Mouse (Mus musculus) thymus, adult 18-20 months (tissue): ENCODE data around the gene Treh.

ENCODE experiments used
- DNase-seq, 2 experiments: peaks; one replicate each; pipeline ENCODE4 v3.0.0; 2022; ENCODE audit warnings: mixed read lengths in 2 of 2

Treh gene

DNA sequence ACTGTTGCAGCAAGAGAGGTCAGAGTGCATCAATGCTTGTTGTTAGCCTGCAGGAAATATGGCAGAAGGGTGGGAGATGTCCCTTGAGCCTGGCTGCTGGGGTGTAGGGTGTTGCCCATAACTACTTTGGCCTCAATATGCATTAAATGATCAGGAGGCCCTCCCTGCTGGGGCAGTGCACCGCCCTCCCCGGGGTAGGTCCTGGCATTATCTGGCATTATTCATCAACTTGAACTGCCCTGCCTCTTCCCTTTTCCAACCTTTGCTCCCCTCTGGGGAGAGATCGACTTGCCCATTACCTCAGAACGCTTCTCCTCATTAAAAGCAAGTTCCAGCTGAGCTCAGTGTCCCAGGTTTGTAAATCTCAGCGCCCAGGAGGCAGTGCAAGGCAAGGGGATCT lies 6.5 kb downstream of the Treh start:
- DNase-seq, result no peak

DNA sequence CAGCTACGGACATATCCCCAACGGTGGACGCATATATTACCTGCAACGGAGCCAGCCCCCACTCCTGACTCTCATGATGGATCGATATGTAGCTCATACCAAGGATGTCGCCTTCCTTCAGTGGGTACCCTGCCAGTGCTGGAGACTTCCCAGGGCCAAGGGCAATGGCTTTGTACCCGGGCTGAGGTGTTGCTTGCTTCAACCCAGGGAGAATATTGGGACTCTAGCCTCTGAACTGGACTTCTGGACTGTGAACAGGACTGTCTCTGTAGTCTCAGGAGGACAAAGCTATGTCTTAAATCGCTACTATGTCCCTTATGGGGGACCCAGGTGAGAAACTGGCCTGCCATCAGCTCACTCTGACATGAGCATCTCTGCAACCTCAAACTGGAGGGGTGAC lies 10.0 kb downstream of the Treh start:
- DNase-seq, result no peak

DNA sequence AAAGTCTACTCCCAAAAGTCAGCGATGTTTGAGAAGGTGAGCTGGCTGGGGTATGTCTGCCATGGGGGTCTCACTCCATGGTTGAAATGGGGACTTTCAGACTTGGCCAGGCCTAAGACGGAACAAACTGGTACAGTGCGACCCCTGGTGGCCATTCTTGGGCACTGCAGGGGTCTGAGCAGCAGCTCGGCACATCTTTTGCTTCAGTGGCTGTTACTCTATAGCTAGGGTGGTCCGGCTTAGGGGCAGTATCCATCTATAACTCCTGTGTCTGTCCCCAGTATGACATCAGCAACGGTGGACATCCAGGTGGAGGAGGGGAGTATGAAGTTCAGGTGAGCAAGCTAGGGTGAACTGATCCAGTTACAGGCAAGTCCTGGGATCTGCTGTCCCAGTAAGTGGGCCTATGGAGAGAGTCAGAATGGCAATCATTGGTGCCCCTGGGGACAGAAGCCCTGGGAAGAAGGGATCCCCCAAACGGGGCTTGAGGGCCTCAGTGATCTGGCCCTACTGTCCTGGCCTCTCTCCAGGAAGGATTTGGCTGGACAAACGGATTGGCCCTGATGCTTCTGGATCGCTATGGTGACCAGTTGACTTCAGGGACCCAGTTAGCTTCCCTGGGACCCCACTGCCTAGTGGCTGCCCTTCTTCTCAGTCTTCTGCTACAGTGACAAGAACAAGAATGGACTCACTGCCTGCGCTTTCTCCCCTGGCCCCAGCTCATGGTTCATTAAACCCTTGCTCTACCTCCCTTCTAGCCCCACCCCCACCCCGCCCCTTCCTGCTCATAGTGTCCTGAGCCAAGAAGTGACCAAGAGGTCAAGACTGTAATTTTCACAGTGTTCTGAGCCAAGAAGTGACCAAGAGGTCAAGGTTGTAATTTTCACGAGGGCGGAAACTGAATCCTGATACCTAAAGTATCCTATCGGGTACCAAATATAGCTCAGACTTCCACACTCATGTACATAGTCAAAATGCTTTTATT lies 12.6 kb downstream of the Treh start:
- peak; percentile 43 to 47 for DNase-seq

- no peak for DNase-seq
These were observed 13.6 kb downstream of the Treh start for GRCm38 (mm10) chr9:44686638-44687037.

DNA sequence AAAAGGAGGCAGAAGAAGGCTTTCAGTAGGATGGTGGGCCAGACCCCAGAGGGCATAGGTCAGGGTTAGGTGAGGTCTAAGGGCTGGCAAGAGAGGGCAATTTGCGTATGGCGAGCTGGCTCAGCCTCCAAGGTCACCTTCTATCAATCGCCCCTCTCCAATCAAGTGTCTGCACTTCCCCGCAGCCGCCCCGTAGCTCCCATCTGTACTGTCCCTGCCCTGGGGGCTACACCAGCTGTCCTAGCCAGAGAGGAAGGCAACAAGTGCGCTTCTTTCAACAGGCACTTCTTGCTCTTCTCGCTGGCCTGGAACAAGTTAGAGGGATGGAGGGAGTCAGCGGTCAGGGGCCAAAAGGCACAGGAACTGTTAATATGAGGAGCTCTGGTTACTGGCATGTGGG lies 15.0 kb downstream of the Treh start:
- DNase-seq, result no peak

- DNase-seq, result no peak
These were observed 17.6 kb downstream of the Treh start for GRCm38 (mm10) chr9:44690641-44691040.

- DNase-seq, result peak in 1 of 2 experiments; percentile 37
These were observed 18.9 kb downstream of the Treh start for GRCm38 (mm10) chr9:44691671-44692520.

- DNase-seq, result no peak
These were observed 20.0 kb downstream of the Treh start for GRCm38 (mm10) chr9:44693071-44693470.

DNA sequence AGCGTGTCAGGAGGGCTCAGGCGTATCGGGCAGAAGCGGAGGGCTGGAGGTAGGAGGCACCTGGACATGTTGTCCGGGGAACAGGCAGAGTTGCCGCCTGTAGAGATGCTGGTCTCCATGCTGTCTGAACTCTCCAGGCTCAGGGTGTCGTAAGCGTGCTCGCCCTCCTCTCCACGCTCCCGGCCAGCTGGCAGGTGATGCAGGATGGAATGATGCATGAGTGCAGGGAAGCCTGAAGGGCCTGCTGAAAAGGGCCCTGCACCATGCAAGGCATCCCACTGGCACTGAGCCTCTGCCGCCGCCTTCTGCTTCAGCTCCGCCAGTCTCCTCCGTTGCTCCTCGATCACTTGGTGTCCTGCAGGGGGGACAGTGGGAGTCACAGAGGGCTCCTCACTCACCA lies 24.8 kb downstream of the Treh start:
- DNase-seq, result no peak

- DNase-seq, result no peak
These were observed 26.2 kb downstream of the Treh start for GRCm38 (mm10) chr9:44699196-44699595.

DNA sequence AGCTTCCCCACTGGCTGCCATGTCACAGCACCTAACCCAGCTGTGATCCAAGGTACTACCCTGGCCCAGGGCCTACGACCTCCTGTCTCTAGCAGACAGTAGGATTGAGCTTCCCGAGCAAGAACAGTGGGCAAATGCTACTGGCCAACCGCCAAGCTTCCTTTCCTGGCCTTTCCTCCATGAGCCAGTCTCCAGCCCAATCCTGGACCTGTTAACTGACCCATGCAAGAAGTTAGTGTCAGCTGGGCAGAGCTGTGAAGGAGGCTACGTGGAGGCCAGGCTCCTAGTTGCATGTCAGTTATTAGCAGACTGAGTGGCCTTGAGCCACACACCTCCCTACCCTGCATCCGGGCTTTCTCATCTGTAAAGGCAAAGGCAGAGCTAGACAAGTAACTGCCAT lies 26.7 kb downstream of the Treh start:
- DNase-seq, result no peak

GRCm38 (mm10) chr9:44707749-44708428 lies 34.9 kb downstream of the Treh start:
- no peak for DNase-seq

GRCm38 (mm10) chr9:44708429-44708765 lies 35.4 kb downstream of the Treh start:
- peak; percentile 61 to 62 for DNase-seq

GRCm38 (mm10) chr9:44708925-44709324 lies 35.9 kb downstream of the Treh start:
- DNase-seq, result no peak

- DNase-seq, result no peak
These were observed 36.6 kb downstream of the Treh start for GRCm38 (mm10) chr9:44709600-44709999.

DNA sequence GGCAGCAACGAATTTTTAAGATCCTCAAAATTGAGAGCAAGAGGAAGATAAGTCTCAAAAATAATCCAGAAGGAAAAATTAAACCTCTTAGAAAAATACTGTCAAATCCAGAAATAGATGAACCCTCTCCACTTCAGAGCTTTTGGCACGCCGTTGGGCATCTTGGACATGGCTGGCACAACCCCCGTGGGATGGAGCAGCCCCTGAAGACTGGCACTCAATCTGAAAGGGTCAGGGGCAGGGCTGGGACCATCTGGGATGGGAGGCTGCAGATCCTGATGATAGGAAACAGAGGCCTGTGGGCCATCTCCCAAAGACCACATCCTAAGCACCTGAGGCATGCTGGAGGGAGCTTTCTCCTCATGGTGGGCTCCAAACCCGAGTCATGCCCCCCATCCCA lies 37.2 kb downstream of the Treh start:
- no peak for DNase-seq

- no peak for DNase-seq
These were observed 38.6 kb downstream of the Treh start for GRCm38 (mm10) chr9:44711602-44712001.

DNA sequence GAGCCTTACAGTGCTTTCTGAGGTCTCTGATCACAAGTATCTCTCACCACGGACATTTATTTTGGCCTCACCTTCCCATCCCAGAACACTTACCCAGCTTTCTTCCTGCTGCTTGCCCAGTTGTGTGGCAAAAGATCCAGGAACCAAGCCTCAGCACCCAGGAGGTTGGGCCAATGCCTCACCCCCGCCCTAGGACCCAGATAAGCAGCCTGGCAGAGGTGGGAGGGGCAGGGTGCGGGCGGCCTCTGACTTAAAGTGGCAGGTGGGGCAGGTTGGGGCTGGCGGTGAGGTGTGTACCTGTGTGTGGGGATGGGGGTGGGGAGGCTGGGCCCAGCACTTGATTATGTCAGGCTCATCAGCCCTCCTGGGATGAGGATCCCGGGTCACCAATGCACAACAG lies 40.0 kb downstream of the Treh start:
- no peak for DNase-seq

- no peak for DNase-seq
These were observed 40.5 kb downstream of the Treh start for GRCm38 (mm10) chr9:44713574-44713973.

DNA sequence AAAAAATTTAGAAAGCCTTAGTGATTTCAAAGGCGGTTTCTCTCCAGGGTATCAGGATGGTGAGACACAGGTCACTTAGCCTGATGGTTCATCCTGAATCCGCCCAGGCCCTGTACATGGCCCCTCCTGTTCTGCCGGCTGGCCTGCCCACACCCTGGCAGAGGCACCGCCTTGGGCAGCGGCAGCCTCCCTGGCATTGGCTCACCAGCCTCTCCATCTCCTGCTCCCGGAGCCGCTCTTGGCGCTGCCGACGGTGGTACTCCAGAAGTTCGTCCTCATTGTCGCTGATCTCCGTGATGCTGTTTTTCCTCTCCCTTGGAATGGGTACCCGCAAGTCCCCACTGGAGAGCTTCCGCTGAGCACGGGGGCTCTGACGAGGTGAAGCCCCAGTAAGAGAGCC lies 42.1 kb downstream of the Treh start:
- no peak for DNase-seq

GRCm38 (mm10) chr9:44715705-44716362 lies 42.8 kb downstream of the Treh start:
- DNase-seq, result no peak

GRCm38 (mm10) chr9:44716997-44717821 lies 44.2 kb downstream of the Treh start:
- DNase-seq, result no peak
